Mouse (Mus musculus) kidney, postnatal 25 days (tissue): ENCODE data around the gene Bbs4.
"Not testable (repeated sequence)": the region's sequence is repeated elsewhere in the genome, so short reads cannot be mapped to it uniquely, and the experiment has no call there.

Experiments used
- DNase-seq, 2 experiments: peaks; one replicate each; pipeline ENCODE4 v3.0.0; 2021; ENCODE audit warnings: mixed read lengths in 2 of 2

The Bbs4 gene

DNA sequence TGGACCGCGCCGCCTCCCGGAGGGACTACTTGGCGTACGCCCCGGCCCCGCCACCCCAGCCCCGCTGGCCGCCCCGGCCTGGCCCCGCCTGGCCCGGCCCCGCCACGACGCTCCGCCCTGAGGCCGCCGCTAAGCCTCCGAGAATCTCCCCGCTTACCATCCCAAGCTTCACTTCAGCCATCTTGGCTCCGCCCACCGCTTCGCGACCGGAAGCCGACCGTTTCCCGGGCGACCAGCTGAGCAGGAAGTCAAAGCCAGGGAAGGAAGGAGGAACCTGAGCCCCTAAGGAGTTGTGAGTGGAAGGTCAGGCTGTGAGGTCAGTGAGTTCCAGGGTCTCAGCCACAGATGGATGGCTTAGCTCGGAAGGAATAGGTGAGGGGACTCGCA lies at the start of gene Bbs4:
Gene Bbs4, minus strand, starts transcription at position 256 of the 387 bp plus-strand sequence.
- peak; percentile 97 for DNase-seq

DNA sequence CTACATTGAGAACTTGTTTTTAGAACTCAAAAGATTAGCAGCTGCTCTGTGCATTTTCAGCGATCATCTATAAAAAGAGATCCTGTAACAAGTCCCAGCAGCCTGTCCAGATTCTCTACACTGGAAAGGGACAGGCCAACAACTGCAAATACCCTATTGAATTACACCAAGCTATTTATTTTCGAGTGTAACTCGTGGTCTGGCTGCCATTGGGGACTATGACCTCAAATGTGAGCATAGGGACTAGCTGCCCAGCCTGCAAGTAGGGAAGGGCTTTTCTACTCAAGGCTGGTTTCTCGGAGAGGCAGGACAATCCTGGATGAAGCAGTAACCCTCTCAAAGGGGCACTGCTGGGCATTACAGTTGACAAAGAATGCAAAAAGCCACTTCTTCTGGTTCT lies 35.8 kb upstream of the Bbs4 start:
- no peak for DNase-seq

DNA sequence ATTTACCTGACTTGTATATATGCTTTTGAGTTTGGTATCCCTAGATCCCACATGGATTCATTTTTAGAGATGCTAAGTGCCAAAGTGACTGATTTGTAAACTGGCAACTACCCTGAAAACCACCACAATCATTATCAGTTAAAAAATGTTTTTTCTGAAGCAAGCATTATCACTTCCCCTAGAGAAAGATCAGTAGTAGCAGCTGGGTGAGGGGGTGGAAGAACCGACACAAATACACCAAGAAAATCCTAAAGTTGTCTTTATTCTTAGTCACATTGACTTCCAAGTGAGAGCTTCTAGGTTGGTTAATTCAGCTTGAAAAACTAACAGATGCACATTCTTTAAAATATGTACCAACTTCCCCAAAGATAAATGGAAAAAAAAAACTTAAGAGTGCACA lies 35.0 kb upstream of the Bbs4 start:
- no peak for DNase-seq

DNA sequence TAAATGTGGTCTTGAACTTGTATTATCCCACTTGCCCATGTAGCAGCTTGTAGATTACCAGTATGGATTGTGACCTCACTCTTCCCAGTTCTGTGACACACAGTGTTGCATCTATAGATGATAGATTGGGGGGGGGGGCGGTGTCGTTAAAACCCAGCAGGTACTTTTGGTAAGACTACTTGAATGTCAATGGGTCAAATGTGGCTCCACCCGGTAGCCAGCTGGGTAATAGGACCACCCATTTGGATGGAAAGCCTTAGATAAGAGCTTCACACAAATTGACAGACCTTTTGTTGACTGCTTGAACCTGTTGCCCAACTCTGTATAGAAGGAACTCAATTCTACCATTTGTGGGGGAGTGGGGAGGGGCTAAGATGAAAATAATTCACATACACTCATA lies 34.2 kb upstream of the Bbs4 start:
- no peak for DNase-seq

DNA sequence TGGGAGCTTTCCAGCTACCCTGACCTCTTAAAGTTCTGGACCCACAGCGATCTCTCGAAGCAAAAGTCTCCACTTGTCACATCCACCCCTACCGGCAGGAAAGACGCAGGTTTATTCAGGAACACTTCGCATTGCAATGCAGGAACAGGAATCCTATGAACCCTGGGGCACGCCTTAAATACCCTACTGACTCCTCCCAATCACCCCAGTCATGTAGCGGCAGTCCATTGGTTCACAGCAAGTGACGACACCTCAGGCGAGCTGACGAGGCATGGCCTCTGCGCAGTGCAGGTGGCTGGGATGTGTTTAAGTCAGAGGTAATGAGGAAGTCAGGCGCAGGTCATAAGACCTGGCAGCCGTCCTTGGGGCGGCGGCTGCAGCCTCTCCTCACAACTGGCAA lies 22.3 kb upstream of the Bbs4 start:
- no peak for DNase-seq

DNA sequence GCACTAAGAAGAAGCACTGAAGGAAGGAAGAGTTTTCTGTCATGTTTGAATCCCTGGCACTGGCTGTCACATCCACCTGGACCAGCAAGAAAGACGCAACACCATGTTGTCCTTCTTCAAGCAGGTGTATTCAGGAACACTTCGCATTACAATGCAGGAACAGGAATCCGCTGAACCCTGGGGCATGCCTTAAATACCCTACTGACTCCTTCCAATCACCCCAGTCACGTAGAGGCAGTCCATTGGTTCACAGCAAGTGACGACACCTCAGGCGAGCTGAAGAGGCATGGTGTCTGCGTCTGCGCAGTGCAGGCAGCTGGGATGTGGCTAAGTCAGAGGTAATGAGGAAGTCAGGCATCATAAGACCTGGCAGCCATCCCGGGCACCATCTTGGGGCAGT lies 16.3 kb upstream of the Bbs4 start:
- no peak for DNase-seq

DNA sequence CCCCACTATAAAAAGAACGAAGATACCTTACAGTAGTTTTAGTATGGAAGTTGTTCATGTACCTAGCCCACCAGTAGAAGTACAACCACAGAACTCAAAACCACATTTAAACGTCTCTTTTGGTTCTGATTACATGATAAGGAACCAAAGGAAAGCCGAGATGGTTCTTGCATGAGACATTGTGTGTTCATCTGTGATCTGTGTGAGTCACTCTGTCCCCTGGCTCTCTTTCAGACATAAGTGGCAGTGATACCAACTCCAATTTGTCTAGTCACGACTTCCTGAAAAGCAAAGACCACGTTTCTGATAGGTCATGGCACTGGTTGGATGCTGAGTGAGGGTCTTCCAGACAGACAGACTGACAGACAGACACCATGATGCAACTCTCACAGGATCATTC lies 15.9 kb upstream of the Bbs4 start:
- no peak for DNase-seq

DNA sequence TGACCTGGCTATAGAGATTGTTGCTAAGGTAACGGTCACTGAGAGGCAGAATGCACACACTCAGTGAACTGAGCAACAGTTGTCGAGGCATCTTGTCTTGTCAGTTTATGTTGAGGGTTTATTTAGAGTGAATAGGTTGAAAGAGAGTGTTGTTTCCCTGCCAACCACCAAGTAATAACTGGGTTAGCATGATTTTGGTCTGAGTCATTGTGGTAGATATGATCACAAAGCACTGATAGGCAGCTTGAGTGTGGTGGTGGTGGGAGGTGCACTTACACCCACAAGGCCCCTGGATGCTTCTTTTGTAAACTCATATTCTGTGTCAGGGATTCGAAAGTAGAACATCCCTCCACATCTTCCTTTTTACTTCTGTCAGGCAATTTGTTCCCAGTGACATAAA lies 7.2 kb upstream of the Bbs4 start:
- DNase-seq = not testable (repeated sequence)

DNA sequence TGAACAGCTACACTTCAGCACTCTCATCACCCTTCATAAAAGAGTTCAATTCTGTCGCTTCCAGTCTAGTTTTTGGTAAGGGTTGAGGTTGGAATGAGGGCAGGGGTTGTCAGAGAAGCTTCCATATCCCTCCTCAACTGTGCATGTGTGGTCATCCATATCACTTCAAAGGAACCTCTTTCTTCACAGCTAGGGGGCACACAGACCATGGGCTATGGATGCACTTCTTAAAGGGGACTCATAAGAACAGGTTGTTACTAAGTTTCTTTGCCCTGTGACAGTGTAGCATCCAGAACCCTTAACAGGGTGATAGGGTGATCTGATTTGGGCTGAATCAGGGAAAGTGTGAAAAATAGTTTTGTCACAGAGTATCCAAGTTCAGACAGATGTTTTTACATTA lies 4.7 kb upstream of the Bbs4 start:
- not testable (repeated sequence) for DNase-seq

DNA sequence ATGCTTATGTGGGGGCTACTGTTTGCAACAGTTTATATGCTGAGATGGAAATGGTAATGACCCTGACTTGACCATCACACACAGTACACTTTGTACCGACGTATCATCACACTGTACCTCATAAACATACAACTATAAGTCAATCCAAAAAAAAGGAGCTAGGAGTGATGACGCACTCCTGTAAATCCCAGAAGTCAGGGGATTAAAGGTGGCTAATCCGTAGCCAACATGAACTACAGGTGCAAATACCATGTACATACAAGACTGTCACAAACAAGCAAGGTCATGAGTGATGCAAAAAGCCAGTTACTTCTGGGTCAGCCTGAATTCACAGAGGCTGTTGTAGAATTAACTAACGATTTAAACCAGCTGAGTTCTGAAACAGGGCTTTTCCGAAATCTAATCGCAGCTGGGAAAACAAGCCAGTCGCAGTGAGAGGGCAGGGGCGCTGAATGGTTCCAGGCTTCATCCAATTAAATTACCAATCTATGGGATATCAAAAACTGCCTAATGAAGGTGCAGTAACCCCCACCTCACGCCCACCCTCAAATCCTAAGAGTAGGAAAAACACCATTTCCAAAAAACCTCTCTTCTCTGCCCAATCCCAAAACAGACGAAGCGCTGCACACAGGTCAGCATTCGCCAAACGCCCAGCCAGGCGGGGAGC lies 589 bp downstream of the Bbs4 start:
- no peak for DNase-seq

DNA sequence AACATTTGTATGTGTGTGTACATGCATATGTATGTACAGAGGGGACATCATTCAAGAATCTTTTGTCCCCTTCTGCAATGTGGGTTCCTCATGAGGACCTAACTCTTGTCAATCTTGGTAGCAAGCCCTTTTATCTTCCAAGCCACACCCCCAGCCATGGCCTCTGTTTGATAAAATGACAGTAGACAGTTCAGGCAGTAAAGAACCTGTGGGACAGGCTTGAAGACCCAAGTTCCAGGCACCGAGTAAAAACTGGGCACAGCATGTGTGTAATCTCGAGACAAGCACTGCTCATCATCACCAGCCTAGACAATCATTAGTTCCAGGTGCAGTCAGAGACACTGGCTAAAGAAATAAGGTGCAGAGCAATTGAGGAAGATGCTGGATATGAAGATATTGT lies 7.1 kb downstream of the Bbs4 start:
- no peak for DNase-seq

DNA sequence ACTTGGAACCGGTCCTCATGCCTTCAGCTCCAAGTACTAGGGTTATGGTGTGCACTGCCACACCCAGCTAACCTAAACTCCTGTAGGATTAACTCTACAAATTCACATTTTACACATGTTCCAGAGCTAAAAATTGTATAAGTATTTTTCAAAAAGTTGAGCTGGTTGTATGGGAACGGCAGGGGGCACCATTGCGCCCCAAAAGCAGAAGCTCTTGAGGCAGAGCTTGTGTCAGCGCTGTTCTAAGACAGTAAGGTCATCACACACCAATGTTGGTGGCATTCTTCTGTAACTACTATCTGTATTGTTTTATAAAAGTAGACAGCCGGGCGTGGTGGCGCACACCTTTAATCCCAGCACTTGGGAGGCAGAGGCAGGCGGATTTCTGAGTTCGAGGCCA lies 13.3 kb downstream of the Bbs4 start:
- DNase-seq = peak in 1 of 2 experiments; percentile 29

DNA sequence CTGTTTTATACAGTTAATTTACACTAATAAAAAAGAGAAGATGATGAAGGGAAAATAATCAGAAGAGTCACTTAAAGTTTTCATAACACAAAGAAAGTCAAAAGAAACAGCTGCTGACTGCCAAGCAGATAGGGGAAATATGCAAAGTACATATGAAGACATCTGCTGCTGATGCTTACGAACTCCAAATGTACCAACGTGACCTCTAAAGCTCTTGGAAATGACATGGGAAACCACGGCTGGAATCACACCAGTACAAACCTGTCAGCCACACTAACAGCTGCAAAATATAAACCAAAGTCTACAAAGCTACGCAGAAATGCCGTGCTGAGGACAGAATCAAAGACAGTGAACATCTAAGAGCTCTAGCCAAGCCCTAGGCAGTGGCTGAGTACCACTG lies 14.2 kb downstream of the Bbs4 start:
- DNase-seq = no peak

DNA sequence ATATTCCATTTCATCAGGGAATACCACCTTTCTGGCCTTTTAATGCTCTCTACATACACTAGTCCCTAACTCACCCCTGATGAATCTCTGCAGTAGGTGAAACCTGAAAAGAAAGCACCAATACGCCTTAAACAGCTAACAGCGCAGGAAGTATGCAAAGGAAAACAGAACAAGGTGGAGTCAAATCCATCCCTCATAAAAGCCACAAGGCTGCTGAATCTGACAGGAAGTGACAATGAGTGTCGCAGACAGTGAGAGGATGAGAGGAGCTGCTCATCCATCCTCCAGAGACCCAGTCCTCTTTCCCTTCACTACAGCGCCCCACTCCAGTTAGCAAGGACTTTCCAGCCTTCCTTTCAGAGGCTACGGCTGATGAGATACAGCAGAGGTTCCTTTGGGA lies 14.9 kb downstream of the Bbs4 start:
- DNase-seq = no peak

DNA sequence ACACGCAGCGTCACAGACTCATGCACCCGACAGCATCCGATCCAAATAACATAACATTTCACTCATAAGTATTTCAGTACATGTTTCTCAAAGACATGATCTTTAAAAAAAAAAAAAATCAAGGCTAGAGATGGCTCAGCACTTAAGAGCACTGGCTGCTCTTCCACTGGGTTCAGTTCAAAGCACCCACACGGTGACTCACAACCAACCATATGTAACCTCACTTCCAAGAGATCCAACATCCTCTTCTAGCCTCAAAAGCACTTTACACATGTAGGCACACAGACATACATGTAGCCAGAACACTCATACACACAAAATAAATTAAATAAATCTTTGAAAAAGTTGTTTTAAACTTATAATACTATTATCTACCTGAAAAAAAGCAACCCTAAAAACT lies 15.4 kb downstream of the Bbs4 start:
- no peak for DNase-seq

DNA sequence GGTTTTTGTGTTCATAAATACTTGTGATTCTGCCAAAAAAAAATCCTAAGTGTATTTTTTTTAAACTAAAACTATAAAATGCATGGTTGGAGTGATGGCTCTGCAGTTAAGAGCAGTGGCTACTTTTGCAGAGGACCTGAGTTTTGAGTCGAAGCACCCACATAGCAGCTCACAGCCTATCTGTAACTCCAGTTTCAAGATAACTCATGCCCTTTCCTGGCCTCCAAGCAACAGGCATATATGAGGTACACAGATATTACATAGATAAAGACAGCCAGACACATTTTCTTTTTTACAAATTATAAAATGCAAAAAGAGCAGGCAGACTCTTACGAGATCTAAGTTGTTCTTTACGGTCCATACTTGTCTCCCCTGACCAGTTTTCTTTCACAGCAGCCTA lies 16.8 kb downstream of the Bbs4 start:
- no peak for DNase-seq

DNA sequence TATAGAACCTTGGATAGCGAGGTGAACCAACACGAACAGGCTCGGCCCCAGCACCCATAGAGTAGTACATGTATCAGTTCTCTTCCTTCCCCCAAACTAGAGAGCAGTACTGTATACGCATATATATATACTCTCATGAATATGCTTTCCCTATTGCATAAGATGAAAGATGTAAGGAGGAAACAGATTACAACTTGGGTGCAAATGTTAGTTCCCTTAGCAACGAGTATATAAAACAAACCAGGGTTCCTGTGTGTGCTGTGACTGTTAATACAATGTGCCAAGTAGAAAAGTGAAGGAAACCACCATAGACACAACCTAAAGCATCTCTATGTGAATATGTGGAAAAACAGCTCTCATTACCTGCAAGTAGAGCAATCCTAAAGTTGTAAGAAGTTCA lies 23.3 kb downstream of the Bbs4 start:
- no peak for DNase-seq

DNA sequence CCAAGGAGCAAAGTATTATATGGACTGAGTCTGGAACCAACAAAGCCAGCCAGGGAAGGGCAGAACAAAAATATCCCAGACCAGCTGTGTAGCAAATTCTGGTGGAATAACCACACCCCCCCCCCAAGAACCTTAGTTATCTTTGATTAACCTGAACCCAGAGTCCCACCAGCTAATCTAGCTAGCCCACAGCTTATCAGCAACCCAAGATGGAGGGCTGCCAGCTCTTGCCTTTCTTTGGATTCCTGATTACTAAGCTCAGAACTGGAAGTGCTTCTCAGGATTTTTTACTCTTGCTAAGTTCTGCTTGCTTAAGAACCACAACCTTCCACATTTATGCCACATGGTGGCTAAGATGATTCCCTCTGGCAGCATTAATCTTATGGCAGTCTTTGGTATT lies 29.0 kb downstream of the Bbs4 start:
- no peak for DNase-seq

DNA sequence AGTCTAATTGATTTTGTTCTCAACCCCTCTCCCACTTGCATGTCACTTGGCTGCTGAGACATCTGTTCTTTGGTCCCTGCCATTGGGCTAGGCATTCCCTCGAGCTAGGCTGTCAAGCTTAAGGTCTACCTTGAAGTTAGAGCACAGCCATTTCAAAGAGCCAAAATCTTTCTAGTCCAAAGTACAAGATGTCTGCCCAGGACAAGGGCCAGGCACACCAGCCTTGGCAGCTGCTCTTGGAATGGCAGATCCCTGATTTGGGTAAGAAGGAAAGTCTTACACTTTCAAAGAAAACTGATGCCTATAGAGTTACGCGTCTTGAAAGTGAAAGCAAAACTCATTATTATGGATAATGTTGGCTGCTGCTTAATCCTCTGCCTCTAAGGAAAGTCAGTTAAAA lies 37.1 kb downstream of the Bbs4 start:
- DNase-seq = no peak

DNA sequence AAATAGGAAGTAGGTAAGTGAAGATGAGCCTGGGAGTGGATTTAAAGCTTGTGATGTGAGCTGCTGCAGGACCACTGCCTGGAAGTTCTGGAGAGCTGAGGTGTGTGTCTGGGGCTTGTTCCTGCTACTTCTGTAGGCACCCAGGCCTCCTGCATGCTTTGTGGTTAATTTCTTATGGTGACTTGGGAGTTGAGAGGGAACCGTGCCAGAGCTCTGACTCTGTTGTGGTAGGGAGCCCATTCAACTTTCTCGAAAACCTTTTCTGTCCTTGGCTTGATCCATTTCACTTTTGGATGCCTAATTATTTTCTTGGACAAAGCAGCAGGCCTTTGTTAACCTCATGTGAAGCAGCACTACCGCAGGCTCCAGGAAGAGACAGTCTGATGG lies 42.0 kb downstream of the Bbs4 start:
- no peak for DNase-seq

DNA sequence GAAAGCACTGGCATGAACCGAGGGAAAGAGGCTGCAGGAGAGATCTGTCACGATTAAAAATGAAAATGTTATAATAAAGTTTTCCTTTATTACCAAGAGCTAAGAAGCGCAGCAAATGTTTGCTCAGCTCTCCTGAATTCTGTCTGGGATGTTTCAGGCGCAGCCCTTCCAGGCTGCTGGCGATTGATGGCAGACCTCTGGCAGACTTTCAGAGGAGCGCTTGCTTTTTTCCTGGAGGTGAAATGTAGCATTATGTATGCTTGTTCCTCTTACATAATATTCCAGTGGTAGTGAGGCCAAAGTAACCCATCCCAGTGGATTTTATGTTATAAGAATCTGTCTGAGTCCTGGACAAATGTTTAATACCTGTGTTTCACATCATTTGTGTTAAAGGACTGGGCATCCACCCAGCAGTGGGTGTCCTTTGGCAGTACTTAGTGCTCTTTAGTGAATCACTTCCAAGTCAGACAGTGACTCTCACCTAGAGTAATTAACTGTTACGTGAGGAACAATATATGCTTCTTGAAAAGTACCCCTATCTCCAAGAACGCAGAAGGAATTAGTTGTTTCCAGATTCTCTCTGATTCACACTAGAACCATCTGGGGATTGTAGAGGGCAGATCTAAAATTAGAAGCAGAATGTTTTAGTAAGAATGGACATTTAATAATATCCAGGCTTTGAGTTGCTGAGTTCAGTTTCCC lies 42.6 kb downstream of the Bbs4 start:
- no peak for DNase-seq

DNA sequence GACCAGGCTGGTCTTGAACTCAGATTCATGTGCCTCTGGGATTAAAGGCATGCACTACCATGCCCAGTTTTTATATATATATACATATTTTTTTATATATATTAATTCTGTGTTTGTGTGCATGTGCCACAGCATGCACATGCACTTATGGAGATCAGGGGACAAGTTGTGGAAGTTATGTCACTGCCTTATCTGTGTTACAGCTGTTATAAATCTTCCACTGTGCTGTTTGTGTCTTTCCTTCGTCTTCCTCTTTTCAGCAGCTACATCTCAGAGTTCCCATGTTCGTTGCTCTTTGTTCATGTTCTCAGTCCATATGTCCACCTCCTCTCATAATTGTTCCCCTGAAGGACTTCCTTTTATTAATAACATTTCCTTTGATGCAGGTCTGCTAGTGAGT lies 45.4 kb downstream of the Bbs4 start:
- no peak for DNase-seq

DNA sequence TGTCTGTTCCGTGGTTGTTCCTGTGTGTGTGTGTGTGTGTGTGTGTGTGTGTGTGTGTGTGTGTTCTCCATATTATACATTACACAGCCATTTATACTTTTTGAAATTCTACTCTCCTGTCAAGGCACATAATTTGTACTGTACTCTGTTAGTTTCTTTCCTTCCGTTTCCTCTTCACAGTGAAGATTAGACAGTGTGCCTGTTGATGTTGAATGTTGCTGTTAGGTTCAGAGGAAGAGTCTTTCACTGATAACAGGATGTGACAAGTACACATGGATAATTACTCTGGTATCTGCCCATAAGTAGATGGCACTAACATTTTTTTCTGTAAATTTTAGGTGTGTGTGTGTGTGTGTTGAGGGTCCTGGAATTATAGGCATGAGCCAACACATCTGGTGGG lies 56.9 kb downstream of the Bbs4 start:
- DNase-seq = no peak

DNA sequence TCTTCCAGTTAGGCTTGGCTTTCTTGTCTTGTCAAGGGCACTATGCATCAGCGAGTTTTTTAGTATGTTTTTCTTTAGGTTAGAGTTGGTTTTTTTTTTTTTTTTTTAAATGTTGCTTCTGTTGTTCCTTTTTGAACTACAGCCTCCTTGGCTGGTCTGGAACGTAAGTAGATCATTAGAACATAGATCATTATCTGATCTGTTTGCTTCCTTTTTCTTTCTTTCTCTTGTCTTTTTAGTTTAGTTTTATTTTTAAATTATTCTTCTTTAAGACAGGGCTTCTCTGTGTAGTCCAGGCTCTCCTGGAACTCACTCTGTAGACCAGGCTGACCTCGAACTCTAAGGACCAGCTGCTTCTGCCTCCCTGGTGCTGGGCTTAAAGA lies 60.8 kb downstream of the Bbs4 start:
- no peak for DNase-seq
